Mouse (Mus musculus) MEL-GATA-1-ER (cell line): ENCODE results near the gene Caps2.
"Not testable (repeated sequence)": the region's sequence is repeated elsewhere in the genome, so short reads cannot be mapped to it uniquely, and the experiment has no call there.

Source experiments
- DNase-seq: peaks from one replicate; pipeline ENCODE4 v3.0.0-alpha.2; 2012; ENCODE audit warnings: low read depth; ENCODE audit errors: extremely low read depth

Caps2 gene

DNA sequence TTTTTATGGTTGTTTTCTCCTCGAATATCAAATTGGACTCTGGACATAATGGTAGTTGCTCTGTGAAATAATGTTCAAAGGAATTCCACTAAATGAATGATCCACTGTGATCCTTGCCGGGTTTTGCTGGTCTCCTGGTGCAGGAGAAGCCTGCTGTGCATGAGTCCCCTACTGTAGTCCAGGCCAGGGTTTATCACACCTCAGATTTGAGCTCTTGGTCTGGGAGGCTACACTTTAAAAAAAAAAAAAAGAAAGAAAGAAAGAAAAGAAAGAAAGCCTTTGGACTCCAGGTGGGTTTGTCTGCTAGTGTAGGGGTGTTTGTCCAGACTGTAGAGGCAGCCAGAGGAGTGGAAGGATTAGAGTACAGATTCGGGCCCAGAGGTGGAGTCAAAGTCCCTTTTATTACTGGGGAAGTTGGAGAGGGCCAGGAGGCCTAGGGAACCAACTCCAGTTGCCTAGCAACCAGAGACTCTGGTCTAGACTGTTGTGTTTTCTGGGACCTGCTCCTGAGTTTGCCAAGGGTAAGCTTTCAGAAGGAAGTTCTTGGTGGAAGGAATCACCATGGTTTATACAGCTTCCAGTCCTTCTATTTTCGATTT lies at the start of gene Caps2:
Gene Caps2 (plus strand): TSS at position 454 of the 599 bp plus-strand sequence.
- no peak for DNase-seq

- DNase-seq: not testable (repeated sequence)
Observed at GRCm38 (mm10) chr10:112125090-112125489, 38.3 kb upstream of the Caps2 start.

GRCm38 (mm10) chr10:112127682-112128230 lies 35.7 kb upstream of the Caps2 start:
- not testable (repeated sequence) for DNase-seq

GRCm38 (mm10) chr10:112132194-112132593 lies 31.2 kb upstream of the Caps2 start:
- DNase-seq: no peak

- peak; percentile 56 for DNase-seq
Observed at GRCm38 (mm10) chr10:112138050-112138870, 25.2 kb upstream of the Caps2 start.

DNA sequence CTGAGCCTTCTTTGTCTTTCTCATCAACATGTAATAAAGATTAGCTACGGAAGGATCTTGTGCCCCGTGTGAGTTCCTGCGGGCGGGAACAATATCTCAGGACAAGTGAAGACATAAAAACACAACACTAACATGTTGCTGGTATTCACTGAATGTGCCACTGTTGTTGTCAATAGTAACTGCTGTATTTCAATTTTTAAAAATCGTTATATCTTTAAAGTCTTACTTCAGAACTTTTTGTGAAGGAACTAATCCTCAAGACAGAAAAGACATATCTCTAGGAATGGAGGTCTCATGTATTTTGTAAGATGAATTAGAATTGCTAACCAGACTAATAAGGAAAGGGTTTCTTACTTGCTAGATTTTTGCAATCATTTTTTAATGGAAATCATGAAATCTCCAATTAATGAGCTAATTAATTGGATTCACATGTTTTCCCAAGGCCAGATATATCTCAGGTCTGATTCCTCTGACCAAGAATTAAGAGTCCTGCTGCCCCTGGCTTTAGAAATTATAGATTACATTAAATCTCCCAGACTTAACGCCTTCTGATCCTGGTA lies 24.5 kb upstream of the Caps2 start:
- no peak for DNase-seq

DNA sequence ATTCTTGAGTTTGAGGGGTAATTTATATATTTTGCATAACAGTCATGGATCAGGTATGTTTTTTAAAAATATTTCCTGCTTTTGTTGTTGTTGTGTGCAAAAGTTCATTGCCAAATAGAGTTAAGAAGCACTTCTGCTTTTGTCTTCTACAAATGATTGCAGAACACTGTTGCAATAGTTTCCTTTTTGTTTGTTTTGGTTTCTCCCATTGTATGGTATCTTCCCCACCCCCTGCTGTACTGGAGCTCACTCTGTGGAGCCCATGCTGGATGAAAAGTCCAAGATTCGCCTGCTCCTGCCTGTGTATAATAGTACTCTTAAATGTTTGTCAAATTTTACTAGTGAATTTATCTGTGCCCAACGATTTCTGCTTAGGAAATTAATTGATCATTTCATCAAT lies 23.6 kb upstream of the Caps2 start:
- no peak for DNase-seq

DNA sequence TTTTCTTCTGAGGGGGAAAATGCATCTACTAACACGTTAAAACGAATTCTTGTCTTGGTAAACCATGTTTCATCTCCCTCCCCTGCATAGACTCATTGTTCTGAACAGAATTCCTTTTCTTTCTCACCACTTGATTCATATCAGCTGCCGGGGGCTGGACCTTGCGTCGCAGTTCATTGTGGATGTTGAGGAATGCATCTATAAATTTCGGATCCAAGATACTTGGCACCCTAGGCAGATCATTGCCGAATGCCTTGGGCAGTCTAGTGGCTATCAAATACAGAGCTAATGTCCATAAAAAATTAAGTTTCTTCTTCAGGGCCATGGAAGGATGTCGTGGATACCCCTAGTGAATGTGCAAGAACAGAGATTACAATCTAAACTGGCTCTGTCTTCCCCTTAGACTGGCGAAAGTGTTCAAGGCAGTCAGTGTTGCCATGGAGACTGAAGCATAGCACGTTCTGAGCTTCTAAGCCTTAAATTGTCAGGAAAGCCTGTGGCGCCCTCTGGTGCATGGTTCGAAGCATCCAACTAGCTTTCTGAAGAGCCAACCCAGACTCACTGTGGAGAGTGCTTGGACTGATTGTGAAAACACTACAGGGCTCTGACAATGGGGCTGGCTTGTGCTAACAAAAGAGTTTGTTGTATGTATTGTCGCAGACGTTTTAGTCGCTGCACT lies 3.4 kb upstream of the Caps2 start, which contains the start of gene Glipr1l3:
Gene Glipr1l3 (minus strand): TSS at position 446 of the 679 bp plus-strand sequence.
- DNase-seq: peak; percentile 43

- DNase-seq: not testable (repeated sequence)
Observed at GRCm38 (mm10) chr10:112177027-112177426, 13.6 kb downstream of the Caps2 start.

DNA sequence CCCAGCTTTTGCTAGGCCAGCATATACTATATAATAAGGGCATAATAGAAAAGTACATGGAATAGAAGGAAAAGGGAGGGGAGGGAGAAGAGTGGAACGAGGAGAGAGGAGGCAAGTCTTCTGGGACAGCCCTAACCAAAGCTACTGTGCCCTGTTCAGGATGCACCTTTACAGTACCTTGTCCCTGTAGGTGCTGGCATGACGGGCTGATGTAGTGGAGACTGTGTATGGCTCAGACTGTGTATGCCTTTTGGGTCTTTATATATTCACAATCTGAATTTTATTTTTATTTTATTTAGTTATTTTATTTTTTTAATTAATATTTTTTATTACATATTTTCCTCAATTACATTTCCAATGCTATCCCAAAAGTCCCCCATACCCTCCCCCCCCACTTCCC lies 30.5 kb downstream of the Caps2 start:
- DNase-seq: not testable (repeated sequence)

DNA sequence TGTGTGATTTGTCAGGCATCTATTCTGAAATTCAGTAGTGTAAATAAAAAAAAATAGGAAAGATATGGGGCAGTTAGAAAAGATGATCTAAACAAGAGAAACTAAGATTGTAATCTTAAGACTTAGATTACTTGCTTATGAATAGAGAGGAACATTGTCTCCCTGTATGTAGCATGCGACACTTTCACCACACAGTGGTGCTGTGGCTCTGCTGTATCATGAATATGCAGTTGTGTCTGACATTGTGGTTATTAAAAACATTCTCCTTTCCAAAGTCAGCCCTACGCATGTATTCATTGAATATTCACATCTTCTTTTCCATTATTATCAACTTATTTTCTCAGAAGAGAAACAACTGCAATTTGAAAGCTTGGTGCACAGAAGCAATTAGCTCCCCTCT lies 40.0 kb downstream of the Caps2 start:
- no peak for DNase-seq

DNA sequence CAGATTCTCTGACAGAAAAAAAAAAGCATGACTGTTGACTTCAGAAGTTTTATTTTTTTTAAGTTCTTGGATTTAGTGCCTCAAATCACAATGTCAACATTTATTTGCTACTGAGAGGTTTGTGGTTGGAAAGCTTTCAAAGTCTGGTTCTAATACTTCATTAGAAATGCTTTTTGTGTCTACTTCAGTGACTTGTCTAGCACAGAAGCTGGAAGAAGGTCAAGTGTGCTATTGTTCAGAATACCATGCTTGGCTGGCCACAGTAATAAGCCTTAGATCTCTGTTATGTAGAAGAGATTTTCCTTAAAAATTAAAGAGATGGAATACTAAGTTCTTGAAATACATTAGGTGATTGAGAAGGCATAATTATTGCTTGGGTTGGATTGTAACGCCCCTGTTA lies 63.7 kb downstream of the Caps2 start:
- DNase-seq: no peak

GRCm38 (mm10) chr10:112229091-112229843 lies 65.8 kb downstream of the Caps2 start:
- DNase-seq: not testable (repeated sequence)

DNA sequence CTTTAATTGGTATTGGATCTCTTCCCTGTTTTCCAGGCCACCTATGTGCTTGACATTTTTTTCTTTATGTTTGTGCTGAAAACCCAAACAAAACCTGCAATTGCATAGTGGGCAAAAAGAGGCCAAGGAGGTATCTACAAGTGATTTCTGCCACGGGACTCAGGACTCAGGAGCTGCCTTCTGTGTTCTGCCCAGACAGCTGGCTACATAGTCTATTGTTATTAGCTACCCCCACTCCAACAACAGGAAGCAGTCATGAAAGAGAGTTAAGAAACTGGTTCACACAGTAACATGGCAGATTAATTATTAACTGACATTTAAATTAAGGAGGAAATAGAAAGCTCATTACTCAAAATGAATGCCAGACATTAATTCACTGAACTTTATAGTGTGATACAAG lies 69.3 kb downstream of the Caps2 start:
- not testable (repeated sequence) for DNase-seq

- not testable (repeated sequence) for DNase-seq
Observed at GRCm38 (mm10) chr10:112235396-112235940, 72.0 kb downstream of the Caps2 start.

GRCm38 (mm10) chr10:112248273-112248672 lies 84.9 kb downstream of the Caps2 start:
- no peak for DNase-seq

- no peak for DNase-seq
Observed at GRCm38 (mm10) chr10:112263467-112263866, 100.0 kb downstream of the Caps2 start.
